Mouse (Mus musculus) MEL (cell line): ENCODE data around the gene Oprl1. TPM values are rescaled to one million over a fixed set of nuclear protein-coding genes. Genes with fewer than 3 reads are reported as not detected.

Experiments used
- DNase-seq: peaks from one replicate; pipeline ENCODE4 v3.0.0; 2011; ENCODE audit warnings: low read depth, low spot score
- H3K27ac ChIP-seq: 2 replicates; pipeline ENCODE4 v1.5.1; 2012; ENCODE audit warnings: low read depth, mild to moderate bottlenecking, control low read depth, low read length, moderate library complexity; ENCODE audit not compliant: control insufficient read depth
- H3K27me3 ChIP-seq, 2 experiments: fragments of 150-350 bp in 1 of 2; sonication (generic) in 1 of 2; 2 replicates each; pipeline ENCODE4 v1.6.1; 2012; ENCODE audit warnings: low read length in 2 of 2, mild to moderate bottlenecking in 2 of 2, improper control_type of control experiment in 1 of 2, moderate library complexity in 1 of 2; ENCODE audit not compliant: insufficient read depth in 2 of 2, control insufficient read depth in 1 of 2
- H3K36me3 ChIP-seq, 2 experiments: 2 replicates each; pipeline ENCODE4 v1.6.1; 2012 to 2014; ENCODE audit warnings: low read length in 2 of 2, improper control_type of control experiment in 1 of 2, inconsistent platforms in 1 of 2, mild to moderate bottlenecking in 1 of 2; ENCODE audit not compliant: insufficient read depth in 2 of 2, control insufficient read depth in 1 of 2
- H3K4me1 ChIP-seq, 2 experiments: fragments of 150-350 bp in 1 of 2; sonication (generic) in 1 of 2; 2 replicates each; pipeline ENCODE4 v1.6.1; 2012; ENCODE audit warnings: low read length in 2 of 2, improper control_type of control experiment in 1 of 2, mild to moderate bottlenecking in 1 of 2; ENCODE audit not compliant: insufficient read depth in 2 of 2, control insufficient read depth in 1 of 2
- H3K4me3 ChIP-seq, 2 experiments: fragments of 150-350 bp in 1 of 2; sonication (generic) in 1 of 2; 2 replicates each; pipeline ENCODE4 v1.5.1; 2012; ENCODE audit warnings: low read depth in 2 of 2, low read length in 2 of 2, mild to moderate bottlenecking in 2 of 2, moderate library complexity in 2 of 2, control low read depth in 1 of 2, improper control_type of control experiment in 1 of 2; ENCODE audit not compliant: control insufficient read depth in 1 of 2, insufficient read depth in 1 of 2
- H3K79me2 ChIP-seq: 2 replicates; pipeline ENCODE4 v1.6.1; 2012; ENCODE audit warnings: mild to moderate bottlenecking, low read length, moderate library complexity; ENCODE audit not compliant: control insufficient read depth, poor library complexity, insufficient read depth
- H3K9ac ChIP-seq: 2 replicates; pipeline ENCODE4 v1.6.1; 2012; ENCODE audit warnings: low read depth, mild to moderate bottlenecking, control low read depth, low read length, moderate library complexity; ENCODE audit not compliant: control insufficient read depth, poor library complexity, severe bottlenecking
- H3K9me3 ChIP-seq: fragments of 150-350 bp; sonication (generic); replicated peaks from 2 replicates; pipeline ENCODE4 v1.6.1; 2012; ENCODE audit warnings: mild to moderate bottlenecking, low read length, improper control_type of control experiment, moderate library complexity; ENCODE audit not compliant: insufficient read depth
- CHD1 ChIP-seq: IDR thresholded peaks from 2 replicates; pipeline ENCODE4 v1.6.1; 2012; ENCODE audit warnings: low read depth, mild to moderate bottlenecking, inconsistent platforms, low read length, improper control_type of control experiment
- CTCF ChIP-seq, 3 experiments: IDR thresholded peaks in 2 of 3; conservative IDR thresholded peaks in 1 of 3; 2 replicates each; pipeline ENCODE4 v1.5.1; 2011 to 2012; ENCODE audit warnings: low read length in 3 of 3, low read depth in 2 of 3, mild to moderate bottlenecking in 2 of 3, improper control_type of control experiment in 1 of 3, inconsistent platforms in 1 of 3, mixed read lengths in 1 of 3, moderate library complexity in 1 of 3; ENCODE audit not compliant: control insufficient read depth in 1 of 3, insufficient read depth in 1 of 3, poor library complexity in 1 of 3, severe bottlenecking in 1 of 3
- E2F4 ChIP-seq: IDR thresholded peaks from 2 replicates; pipeline ENCODE4 v1.6.1; 2011; ENCODE audit warnings: low read depth, low read length, improper control_type of control experiment, borderline replicate concordance
- ETS1 ChIP-seq: IDR thresholded peaks from 2 replicates; pipeline ENCODE4 v1.6.1; 2012; ENCODE audit warnings: low read depth, mild to moderate bottlenecking, inconsistent platforms, low read length, improper control_type of control experiment, moderate library complexity
- GABPA ChIP-seq: IDR thresholded peaks from 2 replicates; pipeline ENCODE4 v1.6.1; 2012; ENCODE audit warnings: low read depth, mild to moderate bottlenecking, inconsistent platforms, low read length, improper control_type of control experiment, moderate library complexity
- KAT2A ChIP-seq: conservative IDR thresholded peaks from 2 replicates; pipeline ENCODE4 v1.6.1; 2012; ENCODE audit warnings: low read depth, low read length, improper control_type of control experiment, inconsistent platforms
- MAX ChIP-seq: IDR thresholded peaks from 2 replicates; pipeline ENCODE4 v1.6.1; 2011; ENCODE audit warnings: low read length, improper control_type of control experiment
- MAZ ChIP-seq: IDR thresholded peaks from 2 replicates; pipeline ENCODE4 v1.6.1; 2012; ENCODE audit warnings: low read depth, mild to moderate bottlenecking, inconsistent platforms, low read length, improper control_type of control experiment
- MYC ChIP-seq: IDR thresholded peaks from 2 replicates; pipeline ENCODE4 v1.6.1; 2011; ENCODE audit warnings: low read depth, mild to moderate bottlenecking, low read length, improper control_type of control experiment, moderate library complexity
- NELFE ChIP-seq: IDR thresholded peaks from 2 replicates; pipeline ENCODE4 v1.6.1; 2011; ENCODE audit warnings: low read depth, low read length, improper control_type of control experiment
- NRF1 ChIP-seq: IDR thresholded peaks from 2 replicates; pipeline ENCODE4 v1.6.1; 2014; ENCODE audit warnings: low read depth, mild to moderate bottlenecking, inconsistent platforms, low read length, improper control_type of control experiment, moderate library complexity; ENCODE audit not compliant: poor library complexity, insufficient read depth, severe bottlenecking
- SIN3A ChIP-seq: IDR thresholded peaks from 2 replicates; pipeline ENCODE4 v1.6.1; 2012; ENCODE audit warnings: low read length, improper control_type of control experiment, inconsistent platforms
- SMC3 ChIP-seq: IDR thresholded peaks from 2 replicates; pipeline ENCODE4 v1.6.1; 2011; ENCODE audit warnings: low read depth, low read length, improper control_type of control experiment
- TAL1 ChIP-seq: IDR thresholded peaks from 2 replicates; pipeline ENCODE4 v1.6.1; 2012; ENCODE audit warnings: mild to moderate bottlenecking, inconsistent platforms, low read length, moderate library complexity, mixed read lengths
- USF1 ChIP-seq: IDR thresholded peaks from 2 replicates; pipeline ENCODE4 v1.6.1; 2014; ENCODE audit warnings: low read depth, mild to moderate bottlenecking, inconsistent platforms, low read length, improper control_type of control experiment, moderate library complexity
- USF2 ChIP-seq, 2 experiments: IDR thresholded peaks; 2 replicates each; pipeline ENCODE4 v1.6.1; 2011 to 2012; ENCODE audit warnings: improper control_type of control experiment in 2 of 2, low read length in 2 of 2, borderline replicate concordance in 1 of 2, inconsistent platforms in 1 of 2, low read depth in 1 of 2, mild to moderate bottlenecking in 1 of 2; ENCODE audit not compliant: insufficient read depth in 1 of 2
- ZC3H11A ChIP-seq: IDR thresholded peaks from 2 replicates; pipeline ENCODE4 v1.6.1; 2012; ENCODE audit warnings: low read depth, mild to moderate bottlenecking, inconsistent platforms, low read length, improper control_type of control experiment
- ZKSCAN1 ChIP-seq: IDR thresholded peaks from 2 replicates; pipeline ENCODE4 v1.6.1; 2012; ENCODE audit warnings: low read depth, mild to moderate bottlenecking, inconsistent platforms, low read length, improper control_type of control experiment, moderate library complexity
- ZMIZ1 ChIP-seq: IDR thresholded peaks from 2 replicates; pipeline ENCODE4 v1.6.1; 2012; ENCODE audit warnings: low read depth, mild to moderate bottlenecking, inconsistent platforms, low read length, improper control_type of control experiment, moderate library complexity
- ZNF384 ChIP-seq: IDR thresholded peaks from 2 replicates; pipeline ENCODE4 v1.6.1; 2012; ENCODE audit warnings: low read depth, mild to moderate bottlenecking, inconsistent platforms, low read length, improper control_type of control experiment
- polyA plus RNA-seq, 2 experiments: library from polyadenylated mRNA; stranded (reverse) in 1 of 2; unstranded in 1 of 2; fragments of >175 nt in 1 of 2; fragments of >200 nt in 1 of 2; gene quantifications; 2 replicates each; pipeline versions ENCODE4 v1.2.1 to v1.2.4; 2012; ENCODE audit warnings: low replicate concordance in 2 of 2, low read depth in 1 of 2; ENCODE audit not compliant: insufficient read length in 2 of 2, insufficient read depth in 1 of 2, missing spikeins in 1 of 2
- total RNA-seq: library from RNA; depleted of rRNA; stranded (reverse); fragments of 300-350 nt; gene quantifications from 2 replicates; pipeline ENCODE4 v1.2.3, GENCODE M21; 2012

The Oprl1 gene
- total and polyA plus RNA-seq, 3 experiments, result 0.04 to 0.25 TPM; not detected in 1

- no peak for DNase-seq
- Histone ChIP-seq H3K27ac (no peak overlapping the region), H3K9ac (no peak overlapping the region), H3K36me3 (peaks cover 0 to 5% of the 10 kb centered on the region in 2 experiments; a peak in 2 of 4 replicates), H3K4me1 (peaks cover 0 to 13% of the 10 kb centered on the region in 2 experiments; a peak in 3 of 4 replicates), H3K9me3 (no peaks in the 10 kb centered on the region), H3K27me3 (peaks cover 3 to 6% of the 10 kb centered on the region in 2 experiments; a peak in 2 of 4 replicates), H3K79me2 (no peaks in the 10 kb centered on the region), H3K4me3 (no peak overlapping the region)
- TF ChIP-seq USF2 (IDR thresholded peaks at IDR 0.05; ENCODE audit: borderline replicate concordance in 1 of 2, insufficient read depth in 1 of 2, low read depth in 1 of 2, low read length in 2 of 2), result no peak
- TF ChIP-seq ETS1, result no peak
- TF ChIP-seq MAX, result no peak
- TF ChIP-seq SMC3, result no peak
- TF ChIP-seq ZNF384, result no peak
- no peak for TF ChIP-seq ZKSCAN1
- TF ChIP-seq KAT2A, result no peak
- TF ChIP-seq NELFE, result no peak
- no peak for TF ChIP-seq CHD1
- TF ChIP-seq MAZ, result no peak
- no peak for TF ChIP-seq E2F4
- TF ChIP-seq ZMIZ1, result no peak
- TF ChIP-seq NRF1, result no peak
- TF ChIP-seq SIN3A, result no peak
- TF ChIP-seq ZC3H11A, result no peak
- TF ChIP-seq USF1, result no peak
- no peak for TF ChIP-seq GABPA
Observed at GRCm38 (mm10) chr2:181671984-181672383, 42.8 kb upstream of the Oprl1 start.

GRCm38 (mm10) chr2:181673501-181673900, 41.3 kb upstream of the Oprl1 start:
- Histone ChIP-seq H3K4me1 (peaks cover 0 to 13% of the 10 kb centered on the region in 2 experiments; a peak in 3 of 4 replicates), H3K9me3 (no peaks in the 10 kb centered on the region), H3K79me2 (no peaks in the 10 kb centered on the region), H3K4me3 (no peak overlapping the region), H3K27me3 (peaks cover 3% of the 10 kb centered on the region in 2 experiments; a peak in 2 of 4 replicates), H3K36me3 (peaks cover 0 to 5% of the 10 kb centered on the region in 2 experiments; a peak in 2 of 4 replicates), H3K27ac (no peak overlapping the region), H3K9ac (no peak overlapping the region)
- TF ChIP-seq CTCF (IDR thresholded peaks at IDR 0.05 in 2 of 3, conservative IDR thresholded peaks at IDR 0.05 in 1 of 3; ENCODE audit: control insufficient read depth in 1 of 3, insufficient read depth in 1 of 3, low read depth in 2 of 3, low read length in 3 of 3, poor library complexity in 1 of 3, severe bottlenecking in 1 of 3), result no peak
- no peak for TF ChIP-seq MYC
- TF ChIP-seq TAL1, result no peak
- no peak for TF ChIP-seq SMC3
- no peak for TF ChIP-seq NRF1
- TF ChIP-seq USF2 (IDR thresholded peaks at IDR 0.05; ENCODE audit: borderline replicate concordance in 1 of 2, insufficient read depth in 1 of 2, low read depth in 1 of 2, low read length in 2 of 2), result no peak
- no peak for DNase-seq
